Mouse (Mus musculus): ENCODE measurements around the gene Rnf144b. TPM values are rescaled to one million over a fixed set of nuclear protein-coding genes. Genes with fewer than 3 reads are reported as not detected.
A peak's percentile ranks its signal among the peaks of the same experiment; 100 is the strongest.

Rnf144b gene
- total RNA-seq, 2 experiments from 2014 or later = 12.9 to 13.6 TPM

DNA sequence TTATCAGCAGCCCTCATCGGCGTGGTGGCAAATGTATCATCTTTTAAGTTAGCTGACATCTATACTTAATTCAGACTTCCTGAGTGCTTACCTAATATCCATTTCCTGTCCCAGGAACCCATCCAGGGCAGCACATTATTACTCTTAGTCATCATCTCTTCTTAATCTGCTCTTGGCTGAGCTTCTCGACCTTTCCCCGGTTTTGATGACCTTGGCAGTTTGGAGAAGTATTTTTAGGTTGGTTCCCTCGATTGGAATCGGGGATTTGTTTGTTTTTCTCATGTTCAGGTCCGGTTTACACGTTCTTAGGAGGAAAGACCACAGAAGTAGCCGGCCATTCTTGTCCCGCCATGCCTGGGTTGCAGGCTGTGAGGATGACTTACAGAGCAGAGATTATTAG, 50.4 kb downstream of the Rnf144b start:
- no peak for DNase-seq (ENCODE audit: low spot score in 2 of 2)

DNA sequence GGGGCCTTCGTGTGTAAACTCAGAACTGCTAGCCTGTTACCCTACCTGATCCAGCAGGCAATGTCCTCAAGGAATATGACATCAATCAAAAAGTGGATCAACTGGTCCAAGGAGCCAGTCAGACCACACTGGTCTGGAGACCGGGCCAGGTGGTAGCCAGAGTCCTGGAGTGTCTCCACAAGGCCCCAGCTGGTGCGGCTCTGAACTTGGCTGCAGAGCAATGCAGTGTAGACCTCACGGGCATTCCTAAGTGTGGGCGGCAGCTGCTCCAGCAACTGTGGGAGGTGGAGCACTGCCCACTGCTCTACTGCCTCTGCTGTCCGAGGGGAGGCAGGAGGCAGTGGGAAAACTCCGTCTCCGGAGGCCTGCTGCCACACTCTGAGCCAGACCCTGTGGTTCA, 55.7 kb downstream of the Rnf144b start:
- no peak for DNase-seq (ENCODE audit: low spot score in 2 of 2)

DNA sequence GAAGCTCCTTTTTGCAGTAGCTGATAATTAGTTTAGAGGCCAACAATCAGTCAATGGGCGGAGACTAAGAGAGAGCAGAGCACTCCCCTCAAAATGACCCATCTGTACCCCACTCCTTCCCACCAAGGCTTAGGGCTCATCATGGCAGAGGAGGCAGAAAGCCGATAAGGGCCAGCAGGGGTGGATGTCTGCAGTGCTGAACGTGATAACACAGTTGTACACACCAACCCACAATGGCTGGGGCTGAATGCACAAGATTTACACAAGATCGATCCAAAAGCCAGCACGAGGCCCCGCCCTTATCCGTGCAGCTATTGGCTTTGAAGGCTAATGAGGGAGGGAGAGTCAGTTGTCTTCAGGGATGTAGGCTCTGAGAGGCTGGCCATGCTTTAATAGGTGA, 58.3 kb downstream of the Rnf144b start:
- no peak for DNase-seq (ENCODE audit: low spot score in 2 of 2)

DNA sequence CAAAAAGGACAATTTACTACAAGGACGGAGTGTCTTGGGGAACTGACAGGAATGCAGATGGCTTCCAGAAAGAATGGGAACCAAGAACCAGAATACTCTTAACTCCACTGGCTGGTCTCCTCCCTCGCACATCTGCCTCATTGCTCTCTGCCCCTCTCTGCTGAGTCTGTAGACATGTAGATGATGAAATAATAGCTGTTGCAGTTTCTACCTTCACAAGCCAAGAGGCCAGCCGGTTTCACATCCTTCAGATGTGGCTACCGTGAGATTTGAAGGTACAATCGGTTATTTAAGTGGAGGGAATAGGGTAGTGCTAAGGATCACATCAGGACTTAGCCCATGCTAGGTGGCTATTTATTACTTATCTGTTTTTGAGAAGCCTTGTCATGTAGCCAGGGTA, 59.9 kb downstream of the Rnf144b start:
- DNase-seq (ENCODE audit: low spot score in 2 of 2) = no peak

DNA sequence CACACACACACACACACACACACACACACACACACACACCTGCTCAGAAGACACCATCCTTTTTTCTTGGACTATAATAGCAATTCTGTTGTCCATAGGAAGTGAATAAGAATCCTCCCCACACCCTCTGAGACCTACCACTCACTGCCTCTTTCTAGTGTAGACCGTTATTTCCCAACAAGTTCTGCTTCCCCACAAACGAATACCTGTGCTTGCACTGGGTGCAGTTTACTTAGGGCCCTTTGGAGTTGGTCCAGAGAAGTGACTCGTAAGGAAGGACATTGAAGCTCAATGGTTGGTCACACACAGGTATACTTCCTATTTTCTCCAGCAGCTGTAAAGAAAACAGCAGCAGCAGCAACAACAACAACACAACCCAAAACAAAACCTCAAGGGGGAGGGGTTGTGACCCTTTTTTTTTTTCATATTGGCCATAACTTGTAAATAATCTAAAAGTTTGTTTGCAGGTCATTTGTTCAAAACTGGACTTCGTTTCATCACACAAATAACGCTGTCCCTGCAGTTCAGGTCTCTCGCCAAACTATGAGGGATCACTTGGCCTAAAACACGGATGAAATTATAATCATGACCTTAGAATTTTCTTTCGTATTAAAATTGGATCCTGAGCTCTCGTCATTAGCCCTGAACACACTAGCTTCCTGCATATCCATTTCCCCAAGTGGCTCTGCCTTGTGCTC, 60.7 kb downstream of the Rnf144b start:
- DNase-seq (ENCODE audit: low spot score in 2 of 2) = no peak

DNA sequence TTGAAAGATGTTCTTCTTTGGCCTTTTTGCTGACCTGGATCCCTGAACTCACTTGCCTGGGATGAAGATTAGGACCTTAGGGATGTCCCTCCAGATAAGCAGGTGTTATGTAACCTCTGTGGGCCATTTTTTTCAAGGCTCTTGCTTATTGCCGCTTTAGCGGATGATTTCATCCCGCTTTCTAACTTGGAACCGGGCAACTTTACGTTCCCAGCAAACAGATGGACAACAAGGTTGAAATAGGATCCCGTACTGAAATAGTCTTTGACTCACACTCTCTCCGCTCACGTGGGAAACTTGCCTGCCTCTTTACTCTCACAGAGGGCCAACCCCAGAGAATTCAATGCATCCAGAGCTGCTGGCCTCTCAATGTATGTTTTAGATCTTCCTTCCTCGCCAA, 61.3 kb downstream of the Rnf144b start:
- peak in 1 of 2 experiments; percentile 24 for DNase-seq (ENCODE audit: low spot score in 2 of 2)

DNA sequence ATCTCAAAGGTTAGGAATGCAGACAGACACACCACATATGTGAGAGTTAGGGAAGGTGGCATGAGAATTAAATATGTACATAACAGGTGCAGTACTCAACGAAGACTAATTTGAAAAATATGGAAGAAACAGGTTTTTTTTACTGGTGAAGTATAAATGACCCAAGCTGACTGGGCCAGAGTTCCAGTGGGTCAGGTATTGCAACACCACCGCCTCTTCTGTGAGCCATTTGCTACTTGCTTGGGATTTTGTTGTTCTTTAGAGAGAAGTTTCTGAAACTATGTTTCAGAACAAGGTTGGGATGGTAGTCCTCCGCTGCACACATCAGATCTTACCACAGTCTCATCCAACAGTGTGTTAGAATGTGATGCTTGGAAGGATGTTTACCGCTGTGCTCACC, 65.4 kb downstream of the Rnf144b start:
- DNase-seq (ENCODE audit: low spot score in 2 of 2) = no peak

DNA sequence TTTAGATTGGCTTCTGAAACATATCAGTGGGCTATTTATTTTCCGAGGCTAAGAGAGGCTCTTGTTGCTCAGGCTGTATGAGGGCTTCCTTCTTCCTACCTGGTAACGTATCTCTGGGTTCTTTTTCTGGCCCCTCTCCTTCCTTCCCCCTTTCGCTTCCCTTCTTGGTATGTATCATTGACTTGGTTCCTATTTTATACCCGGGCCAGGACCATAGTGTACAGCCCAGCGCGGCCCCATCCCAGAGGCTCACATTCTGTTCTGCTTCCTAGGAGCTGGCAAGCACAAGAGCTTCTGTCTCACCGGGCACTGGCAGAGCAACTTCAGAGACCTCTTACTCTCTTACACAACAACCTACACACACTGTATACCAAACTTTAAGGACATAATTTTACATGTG, 67.5 kb downstream of the Rnf144b start:
- no peak for DNase-seq (ENCODE audit: low spot score in 2 of 2)

DNA sequence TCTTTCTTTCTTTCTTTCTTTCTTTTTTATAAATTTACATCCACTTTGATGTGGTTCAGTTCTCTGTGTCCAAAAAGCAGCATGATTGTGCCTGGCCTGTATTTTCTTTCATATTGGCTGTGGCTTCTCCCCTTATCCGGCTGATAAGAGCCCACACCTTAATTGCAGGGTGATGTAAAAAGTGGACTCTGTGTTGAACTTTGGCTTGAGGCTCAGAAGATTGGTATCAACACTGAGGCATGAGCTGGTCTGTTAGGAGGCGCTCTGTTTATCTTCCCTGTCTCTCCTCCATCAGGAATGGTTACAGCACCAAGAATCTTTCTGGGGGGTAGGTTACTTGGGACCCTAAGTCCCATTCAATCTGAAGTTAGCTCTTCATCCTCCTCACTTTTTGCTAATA, 69.7 kb downstream of the Rnf144b start:
- no peak for DNase-seq (ENCODE audit: low spot score in 2 of 2)

DNA sequence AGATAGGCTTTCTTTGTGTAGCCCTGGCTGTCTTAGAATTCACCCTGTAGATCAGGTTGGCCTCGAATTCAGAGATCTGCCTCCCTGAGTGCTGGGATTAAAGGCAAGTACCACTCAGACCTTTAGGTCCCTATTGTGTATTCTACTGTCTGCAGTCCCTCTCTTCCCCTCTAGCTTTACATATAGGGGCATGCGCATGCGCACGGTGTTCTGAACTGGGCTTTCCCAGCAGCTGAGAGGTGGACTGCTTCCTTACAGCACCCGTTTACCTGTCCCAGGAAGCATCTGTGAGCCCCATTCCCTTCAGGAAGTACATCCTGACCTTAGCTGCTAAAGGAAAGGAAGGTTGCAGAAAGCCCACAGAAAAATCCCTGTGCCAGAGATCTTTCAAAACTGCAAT, 70.3 kb downstream of the Rnf144b start:
- no peak for DNase-seq (ENCODE audit: low spot score in 2 of 2)

DNA sequence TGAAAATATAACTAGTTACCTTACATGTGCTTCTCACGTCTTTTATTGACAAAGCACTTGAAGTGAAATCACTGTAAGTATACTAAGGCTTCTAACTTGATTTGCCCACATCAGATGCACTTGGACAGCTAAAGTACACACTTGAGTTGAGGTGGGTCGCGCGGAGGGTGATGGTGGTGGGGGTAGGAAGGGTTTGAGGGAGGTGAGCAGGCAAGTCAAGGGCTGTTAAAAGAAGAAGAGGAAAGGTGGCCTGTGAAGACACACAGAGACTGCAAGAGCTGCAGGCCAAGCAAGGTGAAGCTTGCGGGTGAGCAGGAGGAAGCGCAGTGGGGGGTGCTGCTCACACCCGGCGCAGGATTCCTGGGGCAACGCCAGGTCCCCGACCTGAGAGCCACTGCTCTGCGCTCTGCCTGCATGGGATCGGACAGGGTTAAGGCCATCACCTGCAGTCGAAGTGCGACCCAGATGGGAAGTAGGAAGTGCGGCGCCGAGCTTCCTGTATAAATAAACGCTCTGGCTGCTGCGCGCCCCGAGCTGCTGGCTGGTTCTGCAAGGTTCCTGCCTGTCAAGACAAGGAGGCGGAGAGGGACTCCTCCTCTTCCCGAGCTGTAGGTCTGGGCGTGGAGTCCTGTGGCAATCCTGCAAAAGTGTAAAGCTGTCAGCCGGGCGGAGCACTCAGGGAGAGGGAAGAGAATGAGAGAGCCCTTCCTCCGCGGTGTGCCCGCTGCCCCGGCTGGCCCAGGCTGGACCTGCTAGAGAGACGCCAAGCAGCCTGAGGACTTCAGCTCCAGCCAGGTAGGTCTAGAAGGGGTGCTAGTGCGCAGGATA, 71.1 kb downstream of the Rnf144b start:
- DNase-seq (ENCODE audit: low spot score in 2 of 2) = peak; percentile 11 to 45

DNA sequence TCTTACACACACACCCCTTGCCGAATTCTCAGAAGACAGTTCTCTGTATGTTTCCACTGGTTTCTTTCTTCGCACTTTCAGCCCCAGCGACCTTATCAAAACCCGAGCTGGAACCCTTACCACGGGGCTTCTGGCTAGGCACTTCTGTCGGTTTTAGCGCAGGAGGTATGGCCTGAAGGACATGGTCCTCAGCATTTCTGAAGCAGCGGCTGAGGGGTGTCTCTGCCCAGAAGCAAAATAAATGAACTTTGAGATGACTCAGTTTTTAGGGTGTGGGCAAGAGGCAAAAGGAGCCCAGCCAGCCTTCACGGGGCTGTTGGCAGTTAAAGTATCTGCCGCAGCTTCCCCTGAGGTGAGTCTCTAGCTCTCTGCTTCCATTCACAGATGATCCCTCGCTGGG, 72.2 kb downstream of the Rnf144b start:
- no peak for DNase-seq (ENCODE audit: low spot score in 2 of 2)

DNA sequence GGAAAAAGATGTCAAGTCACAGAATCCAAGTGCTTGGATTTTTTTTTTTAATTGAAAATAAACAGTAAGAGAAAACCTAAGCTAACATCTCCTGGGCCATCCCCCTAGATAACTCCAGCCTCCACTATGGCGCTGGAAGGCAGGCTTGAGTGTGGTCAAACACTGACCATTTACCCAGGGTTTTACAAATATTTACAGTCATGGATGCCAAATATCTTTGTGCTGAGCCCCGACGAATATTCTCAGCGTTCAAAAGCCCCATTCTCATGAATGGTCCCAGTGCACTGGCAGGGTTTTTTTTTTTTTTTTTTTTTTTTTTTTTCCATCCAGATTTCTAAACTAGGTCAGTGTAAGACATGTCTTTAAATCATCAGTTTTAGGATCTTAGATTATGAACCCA, 73.0 kb downstream of the Rnf144b start:
- no peak for DNase-seq (ENCODE audit: low spot score in 2 of 2)

DNA sequence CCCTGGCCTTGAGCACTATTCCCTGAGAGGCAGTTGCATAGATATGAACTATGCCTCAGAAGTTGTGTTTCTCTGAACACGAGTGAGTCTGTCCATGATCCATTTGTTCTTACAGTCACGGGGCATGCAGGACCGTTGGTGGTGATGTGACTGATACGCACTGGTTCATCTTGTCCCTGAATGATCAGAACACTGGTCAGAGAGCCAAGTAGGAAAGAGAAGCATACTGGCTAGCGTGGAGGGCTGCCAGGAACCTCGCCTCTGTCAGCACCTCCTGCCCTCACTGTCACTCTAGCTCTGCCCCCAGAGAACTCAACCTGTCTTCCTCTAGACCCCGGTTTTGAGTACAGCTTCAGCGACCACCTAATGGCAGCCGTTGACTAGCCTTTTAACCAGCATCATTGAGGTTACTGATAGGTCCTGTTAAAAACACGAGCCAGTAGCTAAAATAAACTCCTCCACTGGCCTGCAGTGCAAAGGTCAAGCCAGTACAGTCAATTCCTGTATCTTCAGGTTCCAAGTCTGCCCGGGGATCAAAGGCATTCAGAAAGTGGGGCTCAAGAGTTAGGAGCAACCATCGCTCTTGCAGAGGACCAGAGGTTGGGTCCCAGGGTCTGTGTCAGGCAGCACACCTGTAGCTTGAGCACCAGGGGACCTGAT, 77.7 kb downstream of the Rnf144b start:
- DNase-seq (ENCODE audit: low spot score in 2 of 2) = no peak

DNA sequence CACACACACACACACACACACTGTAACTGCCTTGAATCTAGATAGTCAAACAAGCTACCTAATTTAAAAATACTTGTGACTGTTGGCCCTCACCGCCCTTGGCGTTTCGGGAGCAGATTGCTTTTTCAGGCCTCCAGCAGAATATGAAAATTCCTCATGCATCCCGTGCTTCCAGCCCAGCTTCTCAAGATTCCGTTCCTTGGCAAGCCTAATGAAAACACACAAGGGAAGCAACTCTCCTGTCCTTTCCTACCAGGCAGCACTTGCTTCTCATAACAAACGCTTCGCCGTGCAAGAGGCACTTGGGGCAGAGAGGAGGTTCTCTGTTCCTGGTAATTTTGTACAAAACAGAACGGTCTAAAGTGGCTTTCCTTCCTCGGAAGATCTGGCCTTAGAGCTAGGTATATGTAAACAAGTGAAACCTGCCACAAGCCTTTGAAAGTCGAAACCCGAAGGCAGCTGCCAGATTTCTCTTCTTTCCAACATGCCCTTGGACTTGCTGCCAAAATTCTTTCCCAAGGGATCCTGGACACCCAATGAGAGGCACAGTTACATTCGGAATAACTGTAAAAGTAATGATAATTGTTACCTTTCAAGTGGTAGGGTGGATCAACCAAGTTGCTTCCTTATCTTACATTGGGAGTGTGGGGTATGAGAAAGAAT, 79.6 kb downstream of the Rnf144b start:
- no peak for DNase-seq (ENCODE audit: low spot score in 2 of 2)

DNA sequence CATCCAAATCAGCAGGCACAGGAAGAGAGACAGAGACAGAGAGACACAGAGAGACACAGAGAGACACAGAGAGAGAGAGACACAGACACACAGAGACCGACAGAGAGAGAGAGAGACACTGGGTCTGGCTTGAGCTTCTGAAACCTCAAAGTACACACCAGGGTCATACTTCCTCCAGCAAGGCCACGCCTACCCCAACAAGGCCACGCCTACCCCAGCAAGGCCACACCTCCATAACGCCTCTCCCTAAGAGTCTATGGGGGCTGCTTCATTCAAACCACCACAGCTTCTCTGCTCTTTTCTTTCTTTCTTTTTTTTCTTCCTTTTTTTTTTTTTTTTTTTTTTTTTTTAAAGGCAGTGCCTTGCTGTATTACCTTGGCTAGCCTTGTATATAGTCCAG, 88.0 kb downstream of the Rnf144b start:
- no peak for DNase-seq (ENCODE audit: low spot score in 2 of 2)

DNA sequence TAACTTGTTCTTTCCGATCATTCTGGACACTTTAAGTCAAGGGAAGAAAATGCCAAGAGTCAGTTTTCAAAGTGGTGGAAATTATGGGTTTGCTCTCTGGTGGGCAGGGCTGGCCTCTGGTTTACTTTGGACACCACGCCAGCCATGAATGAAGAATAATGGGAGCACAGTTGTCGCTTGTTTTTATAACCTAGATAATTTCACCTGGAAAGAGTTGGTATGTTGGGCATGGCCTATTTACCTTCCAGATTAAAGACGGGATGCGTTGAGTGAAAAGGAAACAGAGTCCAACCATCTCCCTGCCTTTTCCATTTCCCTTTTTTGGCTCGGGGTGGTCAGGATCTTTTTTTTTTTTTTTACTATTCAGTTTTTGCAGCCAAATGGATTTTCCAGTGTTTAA, 88.5 kb downstream of the Rnf144b start:
- no peak for DNase-seq (ENCODE audit: low spot score in 2 of 2)

DNA sequence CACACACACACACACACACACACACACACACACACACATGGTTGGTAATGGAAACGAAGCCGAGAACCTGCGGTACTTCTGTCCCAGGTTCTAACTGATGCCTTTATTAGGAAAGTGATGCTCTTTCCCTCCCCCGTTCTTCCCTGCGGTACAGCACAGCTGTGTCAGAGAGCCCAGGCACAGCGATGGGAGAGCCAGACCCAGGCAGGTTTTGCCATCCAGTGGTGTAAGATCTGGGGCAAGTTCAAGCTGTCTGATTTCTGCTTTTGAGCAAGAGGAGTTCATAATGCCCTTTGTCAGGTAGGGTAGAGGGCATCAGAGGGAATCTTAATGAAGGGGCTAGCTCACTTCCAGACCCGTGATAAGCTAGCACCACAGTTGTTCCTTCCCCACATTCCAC, 89.1 kb downstream of the Rnf144b start:
- DNase-seq (ENCODE audit: low spot score in 2 of 2) = no peak

DNA sequence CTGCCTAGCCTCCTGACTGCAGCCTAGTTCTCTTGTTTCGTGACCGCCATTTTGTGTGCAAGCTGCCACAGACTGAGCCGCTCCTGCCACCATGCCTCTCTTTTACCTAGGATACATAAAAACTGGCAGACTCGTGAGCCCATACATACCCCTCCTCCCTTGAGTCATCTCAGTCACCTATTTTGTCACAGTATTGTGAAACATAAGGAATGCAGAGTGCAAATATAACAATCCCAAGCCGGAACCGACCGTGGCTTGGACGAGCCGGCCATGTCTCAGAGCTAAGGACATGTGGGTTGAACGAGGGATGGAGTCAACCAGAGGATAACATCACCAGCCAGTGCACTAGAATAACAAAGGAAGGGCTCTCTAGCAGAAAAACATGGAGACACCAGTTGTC, 91.4 kb downstream of the Rnf144b start:
- no peak for DNase-seq (ENCODE audit: low spot score in 2 of 2)

DNA sequence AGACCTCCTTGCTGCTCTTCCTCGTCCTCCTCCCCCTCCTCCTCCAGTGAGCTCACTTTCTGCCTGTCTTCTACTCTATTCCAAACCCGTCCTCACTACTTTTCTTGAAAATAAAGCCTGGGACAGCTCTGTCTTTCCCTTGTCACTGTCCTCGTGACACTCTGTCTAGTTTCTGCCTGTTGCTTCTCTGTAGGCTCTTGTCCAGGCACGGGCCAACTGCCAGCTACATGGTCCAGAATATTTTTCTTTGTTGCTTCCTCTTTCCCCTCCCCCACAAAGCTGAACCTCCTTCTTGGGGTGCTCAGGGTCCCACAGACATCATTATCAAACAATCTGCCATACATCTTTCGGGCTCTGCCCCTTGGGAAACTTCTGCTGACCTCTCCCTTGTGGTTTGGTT, 92.4 kb downstream of the Rnf144b start:
- DNase-seq (ENCODE audit: low spot score in 2 of 2) = no peak

DNA sequence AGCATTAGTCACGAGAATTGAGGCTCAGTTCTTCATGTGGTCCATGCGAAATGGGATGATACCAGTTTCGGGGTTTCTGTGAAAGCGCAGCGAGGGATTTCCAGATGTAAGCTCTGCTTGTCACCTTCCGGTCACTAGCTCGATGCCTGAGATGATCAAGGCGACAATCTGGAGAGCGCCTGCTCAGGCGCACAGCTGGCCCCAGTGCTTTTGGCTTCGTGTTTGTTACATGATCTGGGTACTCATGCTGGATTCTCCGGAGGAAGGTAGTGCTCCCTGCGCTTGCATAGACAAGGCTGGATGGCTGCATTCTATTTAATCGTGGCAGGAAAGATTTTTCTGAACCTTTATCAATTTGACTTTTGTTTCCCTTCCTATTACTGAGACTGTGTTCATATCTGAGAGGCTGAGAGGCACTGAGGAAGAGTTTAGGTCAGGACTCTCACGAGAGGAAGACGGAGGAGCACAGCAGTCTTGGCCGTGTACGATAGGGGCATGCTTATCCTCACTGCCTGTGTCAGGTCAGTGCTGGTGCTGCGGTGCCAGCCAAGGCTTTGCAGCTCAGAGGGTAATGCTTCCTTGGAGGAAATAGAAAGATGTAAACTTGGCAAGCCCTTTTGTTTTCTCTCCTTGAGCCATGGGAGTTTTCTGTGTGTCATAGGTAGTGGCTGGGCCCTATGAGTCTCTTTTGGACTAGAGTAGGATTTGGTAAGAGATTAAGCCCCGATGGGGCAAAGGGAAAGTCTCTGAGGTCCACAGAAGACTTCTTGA, 93.5 kb downstream of the Rnf144b start:
- DNase-seq (ENCODE audit: low spot score in 2 of 2) = no peak

Data from layer of hippocampus, adult 18-20 months (tissue).